Mouse (Mus musculus): ENCODE measurements around the gene Slc45a1.
"Not testable (repeated sequence)": the region's sequence is repeated elsewhere in the genome, so short reads cannot be mapped to it uniquely, and the experiment has no call there.

GRCm38 (mm10) chr4:150600503-150600902 is 51.5 kb downstream of the Slc45a1 start:
- TF ChIP-seq CTCF (IDR thresholded peaks at IDR 0.05; ENCODE audit: control insufficient read depth, insufficient read depth, low read length); POLR2A (IDR thresholded peaks at IDR 0.05; ENCODE audit: borderline replicate concordance, control insufficient read depth, low read depth, low read length): not testable (repeated sequence)
